Mouse (Mus musculus) liver, adult 2 months (tissue): ENCODE measurements around the gene Ormdl3. TPM values are rescaled to one million over a fixed set of nuclear protein-coding genes. Genes with fewer than 3 reads are reported as not detected.
"Not testable (repeated sequence)": the region's sequence is repeated elsewhere in the genome, so short reads cannot be mapped to it uniquely, and the experiment has no call there.

ENCODE experiments used
- DNase-seq: peaks from one replicate; pipeline ENCODE4 v3.0.0-alpha.2; 2011; ENCODE audit warnings: low read depth, low spot score; ENCODE audit errors: extremely low read depth
- H3K27ac ChIP-seq: fragments of 200-500 bp; replicated peaks from 2 replicates; pipeline ENCODE4 v1.5.1; 2012; ENCODE audit warnings: low read depth, mild to moderate bottlenecking, control low read depth, inconsistent platforms, low read length; ENCODE audit not compliant: insufficient read depth
- H3K27me3 ChIP-seq: fragments of 200-500 bp; 2 replicates; pipeline ENCODE4 v1.6.1; 2012; ENCODE audit warnings: mild to moderate bottlenecking, moderate library complexity, low read length, inconsistent platforms; ENCODE audit not compliant: control insufficient read depth, insufficient read depth
- H3K36me3 ChIP-seq: fragments of 200-500 bp; 2 replicates; pipeline ENCODE4 v1.6.1; 2012; ENCODE audit warnings: low read length, inconsistent platforms; ENCODE audit not compliant: control insufficient read depth, insufficient read depth
- H3K4me1 ChIP-seq: fragments of 200-500 bp; 2 replicates; pipeline ENCODE4 v1.6.1; 2011; ENCODE audit warnings: low read length; ENCODE audit not compliant: control insufficient read depth, insufficient read depth
- H3K4me3 ChIP-seq: fragments of 200-500 bp; 2 replicates; pipeline ENCODE4 v1.5.1; 2011; ENCODE audit warnings: low read depth, mild to moderate bottlenecking, control low read depth, low read length, moderate library complexity; ENCODE audit not compliant: insufficient read depth
- H3K79me2 ChIP-seq: fragments of 200-500 bp; 2 replicates; pipeline ENCODE4 v1.6.1; 2012; ENCODE audit warnings: inconsistent platforms, mild to moderate bottlenecking, low read length, moderate library complexity; ENCODE audit not compliant: control insufficient read depth, insufficient read depth
- H3K9ac ChIP-seq: fragments of 200-500 bp; 2 replicates; pipeline ENCODE4 v1.6.1; 2012; ENCODE audit warnings: low read depth, mild to moderate bottlenecking, control low read depth, inconsistent platforms, low read length
- CTCF ChIP-seq: fragments of 200-500 bp; IDR thresholded peaks from 2 replicates; pipeline ENCODE4 v1.5.1; 2011; ENCODE audit warnings: low read depth, low read length, control low read depth
- POLR2A ChIP-seq: fragments of 200-500 bp; IDR thresholded peaks from 2 replicates; pipeline ENCODE4 v1.6.1; 2011; ENCODE audit warnings: low read length, control low read depth; ENCODE audit not compliant: insufficient read depth; ENCODE audit errors: extremely low read depth
- WGBS: fragments of 180-500 bp; shearing (Covaris S2); methylation state at CpG from one replicate; pipeline ENCODE4 v1.1.7; 2018; 5-methylcytosine and 5-hydroxymethylcytosine counted together
- polyA plus RNA-seq: library from polyadenylated mRNA; depleted of rRNA; stranded (reverse); fragments of >200 nt; gene quantifications from 2 replicates; pipeline ENCODE4 v1.2.3, GENCODE M21; 2012
- total RNA-seq: library from RNA; depleted of rRNA; stranded (reverse); fragments of >200 nt; gene quantifications from 2 replicates; pipeline ENCODE4 v1.2.3, GENCODE M21; 2014

Ormdl3 gene
- total and polyA plus RNA-seq, 2 experiments: 62.0 to 119 TPM

- no peak overlapping the region for H3K4me3 ChIP-seq
- no peaks in the 10 kb centered on the region for H3K27me3 ChIP-seq
- no peaks in the 10 kb centered on the region for H3K4me1 ChIP-seq
- no peak for TF ChIP-seq CTCF
- no peak for TF ChIP-seq POLR2A
- H3K79me2 ChIP-seq: no peaks in the 10 kb centered on the region
- 89% methylated on average over 13 of the region's 13 CpGs for WGBS
- DNase-seq: no peak
- no peaks in the 10 kb centered on the region for H3K36me3 ChIP-seq
- no peak overlapping the region for H3K9ac ChIP-seq
- no peak overlapping the region for H3K27ac ChIP-seq
Observed at GRCm38 (mm10) chr11:98620791-98621190, 33.6 kb upstream of the Ormdl3 start.

- Histone ChIP-seq H3K36me3 (no peaks in the 10 kb centered on the region), H3K79me2 (no peaks in the 10 kb centered on the region), H3K9ac (no peak overlapping the region), H3K27ac (no peak overlapping the region), H3K4me3 (no peak overlapping the region), H3K27me3 (peaks cover 6% of the 10 kb centered on the region; the same call in 1 of the 2 replicates), H3K4me1 (no peaks in the 10 kb centered on the region)
- peak; percentile 29; the same call in 1 of the 2 replicates for TF ChIP-seq CTCF
- TF ChIP-seq POLR2A: no peak
- WGBS: 7% methylated on average over 3 of the region's 3 CpGs
- DNase-seq: peak; percentile 52
Observed at GRCm38 (mm10) chr11:98606763-98607162, 19.6 kb upstream of the Ormdl3 start.

DNA sequence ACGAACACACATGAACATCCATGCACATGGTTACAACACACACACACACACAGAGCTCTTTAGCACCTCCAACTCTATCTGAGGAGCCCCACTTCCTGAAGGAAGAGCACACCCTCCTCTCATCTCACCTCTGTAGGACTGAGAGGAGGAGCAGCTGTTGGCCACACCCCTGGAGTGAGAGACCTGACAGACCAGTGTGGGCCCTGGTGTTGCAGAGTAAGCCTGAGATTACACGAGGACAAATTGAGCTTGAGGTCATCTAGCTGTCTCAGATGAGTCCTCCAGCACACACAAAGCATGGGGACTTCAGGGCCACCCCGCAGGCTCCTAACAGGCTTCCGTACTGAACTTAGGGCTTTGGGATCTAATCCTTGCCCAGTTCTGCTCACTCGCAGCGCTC lies 17.7 kb upstream of the Ormdl3 start:
- H3K4me1 ChIP-seq, H3K79me2 ChIP-seq, H3K4me3 ChIP-seq, H3K36me3 ChIP-seq, H3K9ac ChIP-seq, H3K27me3 ChIP-seq, DNase-seq, H3K27ac ChIP-seq: not testable (repeated sequence)
- WGBS: 65% methylated on average over 6 of the region's 6 CpGs

DNA sequence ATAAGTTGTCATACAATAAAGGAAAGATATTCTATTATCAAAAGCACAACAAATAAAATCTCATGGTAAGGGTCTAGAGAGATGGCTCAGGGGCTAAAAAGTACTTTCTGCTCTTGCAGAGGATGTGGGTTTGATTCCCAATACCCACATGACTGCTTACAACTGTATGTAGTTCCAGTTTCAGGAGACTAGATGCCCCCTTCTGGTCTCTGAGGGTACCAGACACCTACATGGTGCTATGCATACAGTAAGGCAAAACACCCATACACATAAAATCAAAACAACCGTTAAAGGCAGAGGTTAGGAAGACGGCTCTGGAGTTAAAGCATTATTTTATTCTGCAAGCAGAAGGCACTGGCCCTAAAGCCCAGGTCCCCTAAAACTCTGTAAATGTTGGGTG lies 16.8 kb upstream of the Ormdl3 start:
- 73% methylated on average over 2 of the region's 2 CpGs for WGBS

GRCm38 (mm10) chr11:98602090-98602690 lies 15.0 kb upstream of the Ormdl3 start:
- Histone ChIP-seq H3K4me3 (no peak overlapping the region), H3K27me3 (peaks cover 12% of the 10 kb centered on the region)

More for the DNA sequence above, 16.8 kb upstream of the Ormdl3 start:
- Histone ChIP-seq H3K27ac (no peak overlapping the region), H3K4me1 (no peaks in the 10 kb centered on the region), H3K79me2 (no peaks in the 10 kb centered on the region), H3K4me3 (no peak overlapping the region), H3K9ac (no peak overlapping the region), H3K27me3 (peaks cover 9% of the 10 kb centered on the region), H3K36me3 (no peaks in the 10 kb centered on the region)
- TF ChIP-seq CTCF (no peak), POLR2A (no peak)
- no peak for DNase-seq

GRCm38 (mm10) chr11:98599291-98599690 lies 12.1 kb upstream of the Ormdl3 start:
- Histone ChIP-seq H3K4me3 (no peak overlapping the region), H3K36me3 (no peaks in the 10 kb centered on the region), H3K27ac (no peak overlapping the region), H3K27me3 (peaks cover 12% of the 10 kb centered on the region), H3K4me1 (no peaks in the 10 kb centered on the region), H3K79me2 (no peaks in the 10 kb centered on the region), H3K9ac (no peak overlapping the region)
- WGBS: 15% methylated on average over 18 of the region's 18 CpGs
- TF ChIP-seq CTCF (no peak), POLR2A (no peak)
- DNase-seq: no peak

More at GRCm38 (mm10) chr11:98602090-98602690, 15.0 kb upstream of the Ormdl3 start:
- H3K79me2 ChIP-seq: no peaks in the 10 kb centered on the region
- no peak overlapping the region for H3K27ac ChIP-seq
- WGBS: 3% methylated on average over 20 of the region's 20 CpGs
- no peaks in the 10 kb centered on the region for H3K4me1 ChIP-seq
- H3K36me3 ChIP-seq: no peaks in the 10 kb centered on the region
- no peak overlapping the region for H3K9ac ChIP-seq
- DNase-seq: no peak
- TF ChIP-seq CTCF (no peak), POLR2A (no peak)
